Mouse (Mus musculus) urinary bladder, postnatal 25 days (tissue): ENCODE results near the gene Sqstm1.
A peak's percentile ranks its signal among the peaks of the same experiment; 100 is the strongest.
"Not testable (repeated sequence)": the region's sequence is repeated elsewhere in the genome, so short reads cannot be mapped to it uniquely, and the experiment has no call there.

Experiments used
- DNase-seq: peaks from one replicate; pipeline ENCODE4 v3.0.0; 2022; ENCODE audit warnings: low spot score

The Sqstm1 gene

DNA sequence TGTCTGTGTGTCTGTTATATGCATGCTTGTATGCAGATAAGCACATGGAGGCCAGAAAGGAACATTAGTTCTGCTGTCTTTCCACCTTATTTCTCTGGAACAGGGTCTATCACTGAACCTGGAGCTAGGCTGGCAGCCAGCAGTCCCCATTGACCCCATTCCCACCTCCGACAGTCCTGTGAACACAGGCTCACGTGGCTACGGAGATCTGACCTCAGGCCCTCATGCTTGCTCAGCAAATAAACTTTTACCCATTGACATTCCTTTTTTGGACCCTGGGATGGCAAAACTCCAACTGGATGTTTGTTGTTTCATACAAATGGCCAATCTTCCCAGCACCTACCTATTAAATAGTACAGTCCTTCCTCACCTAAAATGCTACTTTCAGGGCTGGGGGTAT lies 34.3 kb downstream of the Sqstm1 start:
- no peak for DNase-seq

DNA sequence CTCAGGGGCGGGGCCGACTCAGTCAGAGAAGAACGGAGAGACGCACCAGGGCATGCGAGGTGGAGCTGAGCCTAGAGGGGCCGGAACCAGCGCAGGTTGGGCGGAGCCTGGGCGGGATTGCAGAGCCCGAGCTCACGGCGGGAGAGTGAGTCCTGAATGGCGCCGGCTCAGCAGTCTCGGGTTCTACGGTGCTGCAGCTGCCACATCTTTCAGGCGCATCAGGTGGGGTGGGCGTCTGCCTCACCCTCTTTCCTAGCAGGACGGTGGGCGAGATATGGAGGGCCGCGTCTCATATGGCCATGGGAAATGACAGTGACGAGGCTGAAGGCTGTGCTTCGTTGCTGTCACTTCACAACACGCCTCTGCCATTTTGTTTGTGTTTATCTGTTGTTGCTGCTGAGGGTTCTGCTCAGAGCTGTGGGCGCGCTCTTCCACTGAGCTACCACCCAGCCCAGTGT lies 35.9 kb downstream of the Sqstm1 start:
- peak; percentile 99 for DNase-seq

DNA sequence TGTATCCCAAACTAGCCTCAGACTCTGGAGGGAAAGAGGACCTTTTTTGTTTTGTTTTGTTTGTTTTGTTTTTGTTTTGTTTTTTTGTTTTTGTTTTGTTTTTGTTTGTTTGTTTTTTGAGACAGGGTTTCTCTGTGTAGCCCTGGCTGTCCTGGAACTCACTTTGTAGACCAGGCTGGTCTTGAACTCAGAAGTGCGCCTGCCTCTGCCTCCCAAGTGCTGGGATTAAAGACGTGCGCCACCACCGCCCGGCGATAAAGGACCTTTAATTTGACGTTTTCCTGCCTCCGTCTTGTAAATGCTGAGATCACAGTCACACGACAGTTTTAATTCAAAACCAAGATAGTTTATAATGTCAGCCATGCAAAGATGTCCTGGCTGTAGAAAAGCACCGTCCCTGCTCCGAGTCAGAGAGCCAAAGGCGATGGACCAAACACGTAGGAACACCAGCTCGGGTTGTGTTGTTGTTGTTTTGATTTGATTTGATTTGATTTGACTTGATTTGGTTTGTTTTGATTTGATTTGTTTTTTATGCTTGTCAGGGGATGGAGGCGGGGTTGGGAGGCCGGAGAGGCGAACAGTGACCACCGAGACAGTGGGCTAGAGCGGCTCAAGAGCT lies 36.4 kb downstream of the Sqstm1 start, which contains the start of gene Mrnip:
Gene Mrnip (plus strand): TSS at position 334 of the 619 bp plus-strand sequence.
- DNase-seq: not testable (repeated sequence)

DNA sequence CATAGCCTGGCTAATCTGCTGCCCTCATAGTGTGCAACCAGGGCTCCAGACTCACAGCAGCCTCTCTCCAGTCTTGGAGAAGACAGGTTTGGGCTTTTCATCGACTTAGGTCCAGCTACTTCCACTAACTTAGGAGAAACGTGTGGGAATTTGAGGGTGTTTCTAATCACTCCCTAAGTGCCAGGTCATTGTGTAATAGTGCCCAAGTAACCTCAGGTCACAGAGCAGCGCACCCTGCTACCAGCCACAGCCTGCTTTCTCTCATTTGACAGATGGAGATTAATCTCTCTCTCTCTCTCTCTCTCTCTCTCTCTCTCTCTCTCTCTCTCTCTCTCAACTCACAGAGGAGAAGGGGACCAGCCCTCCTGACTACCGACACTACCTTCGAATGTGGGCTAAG lies 42.3 kb downstream of the Sqstm1 start:
- no peak for DNase-seq

DNA sequence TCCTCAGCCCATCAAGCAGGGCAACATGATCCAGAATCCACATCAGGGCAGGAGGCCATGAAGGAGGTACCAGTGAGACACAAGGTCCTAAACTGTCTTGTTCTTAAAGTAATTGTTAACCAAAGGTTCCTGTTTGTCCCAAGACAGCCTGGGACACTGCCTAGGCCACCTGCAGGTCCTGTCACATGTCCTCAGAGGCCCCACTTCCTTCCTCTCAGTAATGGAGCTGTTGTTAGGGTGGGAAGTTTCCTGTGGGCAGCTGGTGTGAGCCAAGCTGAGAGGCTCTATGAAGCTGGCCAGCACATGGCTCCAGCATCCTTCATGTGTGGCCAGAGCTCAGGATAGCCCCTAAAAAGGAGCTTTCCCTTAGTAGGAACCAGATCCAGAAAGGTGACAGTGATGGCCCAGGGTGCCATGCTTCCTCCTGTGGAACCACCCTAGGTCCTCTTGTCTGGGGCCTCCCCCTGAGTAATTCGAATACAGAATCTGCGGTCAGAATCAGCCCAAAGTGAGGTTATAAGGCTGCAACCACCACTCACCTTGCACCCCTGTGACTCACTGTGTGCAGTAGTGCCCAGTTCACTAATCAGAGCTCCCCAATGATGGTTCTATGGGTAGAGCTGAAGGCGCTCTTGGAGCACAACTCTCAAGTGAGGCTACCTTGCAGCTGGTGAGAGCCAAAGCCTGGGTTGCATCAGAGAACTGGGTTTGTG lies 48.1 kb downstream of the Sqstm1 start:
- no peak for DNase-seq

DNA sequence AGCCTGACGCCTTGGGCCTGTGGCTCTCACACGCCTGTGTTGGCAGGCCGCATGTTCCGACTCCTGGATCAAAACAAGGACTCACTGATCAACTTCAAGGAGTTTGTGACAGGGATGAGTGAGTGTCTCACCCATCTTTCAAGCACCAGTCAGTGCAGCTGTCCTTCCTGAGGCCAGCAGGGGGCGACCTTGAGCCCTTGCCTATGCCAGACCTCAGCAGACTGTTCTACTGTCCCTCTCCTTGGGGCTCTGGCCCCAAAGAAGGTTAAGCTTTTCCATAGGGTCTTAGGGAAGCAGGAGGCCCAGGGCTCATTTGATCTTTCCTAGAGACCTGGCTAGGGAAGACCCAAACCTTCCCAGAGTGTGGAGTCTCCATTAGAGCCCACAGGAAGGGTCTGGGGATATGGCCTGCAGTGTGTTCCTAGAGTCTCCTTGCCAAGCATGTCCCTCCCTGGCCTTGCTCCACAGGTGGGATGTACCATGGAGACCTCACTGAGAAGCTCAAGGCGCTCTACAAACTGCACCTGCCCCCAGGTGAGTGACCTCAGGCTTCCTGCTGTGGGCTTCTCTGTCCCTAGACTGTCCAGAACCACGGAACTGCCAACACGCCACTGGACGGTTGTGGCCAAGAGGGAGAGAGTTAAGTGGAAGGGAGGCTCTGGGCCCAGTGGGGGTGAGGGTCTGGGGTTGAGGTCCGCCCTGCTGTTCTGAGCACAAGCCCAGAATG lies 48.9 kb downstream of the Sqstm1 start:
- peak; percentile 54 for DNase-seq

DNA sequence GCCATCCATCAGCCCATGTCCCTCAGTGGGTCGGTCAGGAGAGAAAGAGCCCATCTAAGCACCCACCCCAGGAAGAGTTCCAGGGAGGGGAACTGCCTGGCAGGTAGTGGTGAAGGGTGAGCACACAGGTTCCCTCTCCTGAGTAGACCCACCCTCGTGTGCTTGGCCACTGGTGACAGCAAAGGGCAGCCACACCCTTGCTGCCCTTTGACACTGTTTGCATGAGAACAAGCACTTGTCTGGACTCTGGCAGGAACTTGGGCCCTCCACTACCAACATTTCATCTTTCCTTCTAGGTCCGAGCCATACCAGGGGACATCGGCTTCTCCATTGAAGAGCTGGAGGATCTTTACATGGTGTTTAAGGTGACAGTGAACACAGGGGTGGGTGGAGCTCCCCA lies 51.3 kb downstream of the Sqstm1 start:
- DNase-seq: no peak

DNA sequence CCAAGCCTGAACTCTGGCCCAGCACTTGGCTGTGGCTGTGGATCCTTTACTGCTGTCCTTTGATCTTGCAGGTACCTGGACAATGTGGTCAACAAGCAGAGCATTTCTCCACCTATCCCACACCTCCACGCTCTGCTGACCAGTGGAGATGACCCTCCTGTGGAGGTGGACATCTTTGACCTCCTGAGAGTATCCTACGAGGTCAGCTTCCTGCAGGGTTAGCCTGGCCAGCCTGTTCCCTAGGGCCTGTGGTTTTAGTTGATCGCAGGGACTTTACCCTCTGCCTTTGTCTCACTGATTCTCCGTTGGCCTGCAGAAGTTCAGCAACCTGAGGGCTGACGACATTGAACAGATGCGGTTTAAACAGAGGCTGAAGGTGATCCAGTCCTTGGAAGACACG lies 52.3 kb downstream of the Sqstm1 start:
- DNase-seq: no peak

DNA sequence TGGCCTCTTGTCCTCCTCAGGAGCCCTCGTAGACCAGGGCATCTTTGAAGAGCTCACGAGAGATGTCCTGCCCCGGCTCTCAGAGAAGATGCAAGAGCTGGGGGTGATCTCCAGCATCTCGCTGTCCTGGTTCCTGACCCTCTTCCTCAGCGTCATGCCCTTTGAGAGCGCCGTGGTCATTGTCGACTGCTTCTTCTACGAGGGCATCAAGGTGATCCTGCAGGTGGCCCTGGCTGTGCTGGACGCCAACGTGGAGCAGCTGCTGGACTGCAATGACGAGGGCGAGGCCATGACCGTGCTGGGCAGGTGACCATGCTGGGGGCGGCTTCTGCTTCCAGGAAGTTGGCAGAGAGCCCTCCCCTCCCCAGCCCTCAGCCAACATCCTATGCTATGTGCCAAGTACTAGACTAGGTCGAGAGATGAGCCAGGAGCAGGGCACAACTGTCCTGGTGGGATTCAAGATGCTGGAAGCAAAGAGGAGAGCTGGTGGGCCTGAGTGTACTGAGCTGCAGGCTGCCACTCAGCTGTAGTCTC lies 53.8 kb downstream of the Sqstm1 start:
- no peak for DNase-seq

DNA sequence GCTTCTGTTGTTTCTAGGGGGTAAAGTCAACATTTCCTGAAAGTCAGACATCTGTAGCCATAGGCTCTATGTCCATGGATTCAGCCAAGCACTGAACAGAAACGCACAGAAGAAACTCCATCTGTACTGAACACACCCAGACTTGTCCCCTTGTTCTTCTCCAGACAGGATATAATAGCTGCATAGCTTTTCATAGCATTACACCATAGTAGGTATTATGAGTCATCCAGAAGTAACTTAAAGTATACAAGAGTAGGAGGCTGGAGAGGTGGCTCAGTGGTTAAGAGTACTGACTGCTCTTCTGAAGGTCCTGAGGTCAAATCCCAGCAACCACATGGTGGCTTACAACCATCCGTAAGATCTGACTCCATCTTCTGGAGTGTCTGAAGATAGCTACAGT lies 54.8 kb downstream of the Sqstm1 start:
- DNase-seq: no peak

DNA sequence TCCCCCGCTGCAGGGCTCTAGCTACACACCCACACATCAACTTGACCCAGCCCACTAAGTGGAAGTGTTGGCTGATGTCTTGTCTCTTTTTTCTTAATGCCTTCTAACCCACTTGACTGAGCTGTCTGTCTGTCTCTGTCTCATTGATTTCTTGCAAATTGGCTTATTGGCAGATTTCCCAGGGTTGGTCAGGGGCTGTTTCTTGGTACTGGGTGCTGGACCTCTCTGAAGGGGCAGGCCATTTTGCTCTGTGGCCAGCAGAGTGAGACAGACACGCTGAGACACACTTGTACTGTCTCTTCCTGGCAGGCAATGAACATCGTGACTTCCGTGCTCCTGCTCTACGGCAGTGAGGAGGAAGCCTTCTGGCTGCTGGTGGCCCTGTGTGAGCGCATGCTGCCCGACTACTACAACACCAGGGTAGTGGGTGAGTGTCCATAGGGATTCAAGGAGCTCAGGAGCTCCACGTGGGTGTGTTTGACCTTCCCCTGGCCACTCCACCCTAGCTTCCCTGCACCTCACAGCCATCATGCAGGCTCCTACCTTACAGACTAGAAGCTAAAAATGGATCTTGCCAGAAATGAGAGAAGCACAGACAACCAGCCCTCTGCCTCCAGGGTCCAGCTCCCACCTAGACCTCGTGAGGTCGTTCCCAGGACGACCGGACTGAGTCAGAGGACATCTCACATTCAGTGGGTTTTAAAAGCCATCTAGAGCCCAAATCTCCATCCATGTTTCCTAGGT lies 55.7 kb downstream of the Sqstm1 start:
- no peak for DNase-seq

DNA sequence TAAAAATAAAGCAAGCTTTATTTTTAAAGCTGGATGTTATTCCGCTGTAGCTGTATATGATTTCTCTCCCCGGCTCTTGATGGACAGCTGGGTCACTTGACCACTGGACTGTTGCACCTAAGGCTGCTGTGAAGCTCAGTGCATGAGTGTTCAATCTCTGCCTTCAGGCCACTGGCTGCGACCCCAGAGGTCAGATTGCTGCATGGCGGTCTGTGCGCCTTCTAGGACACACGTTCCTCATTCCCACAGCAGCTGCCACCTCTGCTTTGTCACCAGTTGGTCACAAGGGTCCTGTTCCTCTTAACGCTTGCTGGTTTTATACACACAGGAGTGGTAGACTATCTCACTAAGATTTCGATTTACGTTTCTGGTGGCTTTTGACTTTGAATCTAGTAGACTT lies 56.5 kb downstream of the Sqstm1 start:
- no peak for DNase-seq

DNA sequence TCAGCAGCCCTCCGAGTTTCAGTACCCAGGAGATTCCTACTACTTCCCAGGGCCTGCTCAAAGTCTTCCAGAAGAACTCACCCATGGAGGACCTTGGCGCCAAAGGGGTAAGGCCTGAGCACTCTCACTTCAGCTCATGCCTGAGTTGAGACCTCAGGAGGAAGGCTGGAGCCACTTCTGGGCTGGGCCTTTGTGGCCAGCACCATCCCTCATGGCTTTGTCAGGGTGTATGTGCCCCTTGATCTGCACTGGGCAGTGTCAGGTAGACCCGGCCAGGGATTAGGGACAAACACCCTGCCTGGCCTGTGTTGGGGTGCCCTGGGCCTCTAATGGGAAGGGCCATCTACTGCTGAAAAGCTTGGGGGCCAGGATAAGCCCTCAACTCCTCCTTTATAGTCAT lies 59.3 kb downstream of the Sqstm1 start:
- DNase-seq: no peak

DNA sequence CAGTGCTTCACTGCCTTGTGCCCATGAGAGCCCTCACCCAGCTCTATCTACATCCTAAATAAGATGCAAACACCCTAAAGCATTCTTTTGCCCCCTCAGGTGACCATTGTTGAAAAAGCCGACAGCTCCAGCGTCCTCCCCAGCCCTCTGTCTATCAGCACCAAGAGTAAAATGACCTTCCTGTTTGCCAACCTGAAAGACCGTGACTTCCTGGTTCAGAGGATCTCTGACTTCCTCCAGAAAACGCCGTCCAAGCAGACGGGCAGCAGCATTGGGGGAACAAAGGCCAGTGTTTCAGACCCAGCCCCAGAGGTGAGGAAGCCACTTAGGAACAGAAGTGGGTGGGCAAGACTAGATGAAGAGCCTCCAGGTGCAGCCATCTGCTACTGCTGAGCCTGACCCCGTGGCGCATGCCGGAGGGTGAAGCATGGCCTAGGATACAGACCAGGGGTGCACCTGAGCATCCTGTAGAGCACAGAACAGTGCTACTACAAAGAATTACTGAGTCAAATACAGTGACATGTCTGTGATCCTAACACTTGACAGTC lies 61.0 kb downstream of the Sqstm1 start:
- no peak for DNase-seq
